Mouse (Mus musculus): ENCODE data around the gene Rnf157.
A peak's percentile ranks its signal among the peaks of the same experiment; 100 is the strongest.

The Rnf157 gene

GRCm38 (mm10) chr11:116337531-116337930 is 75.3 kb downstream of the Rnf157 start:
- no peak for DNase-seq (ENCODE audit: low spot score in 2 of 2)

DNA sequence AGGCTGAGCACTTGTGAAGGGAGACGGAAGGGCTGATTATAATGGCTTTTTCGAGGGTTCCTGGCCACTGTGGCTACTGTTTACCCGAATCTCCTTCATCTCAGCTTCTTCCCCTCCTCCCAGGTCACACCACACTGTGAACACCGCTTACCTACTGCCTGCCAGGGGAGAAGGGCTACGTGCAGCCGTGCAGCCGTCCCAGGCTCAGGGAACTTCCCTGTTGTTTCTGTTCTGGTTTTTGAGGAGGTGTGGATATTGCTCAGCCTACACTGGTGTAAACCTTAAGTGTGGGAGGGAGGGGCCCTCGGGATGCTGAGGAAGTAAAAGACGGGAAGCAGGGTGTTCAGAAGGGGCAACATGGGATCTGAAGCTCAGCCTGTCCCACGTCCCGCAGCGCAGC is 75.8 kb downstream of the Rnf157 start:
- DNase-seq (ENCODE audit: low spot score in 2 of 2): no peak

DNA sequence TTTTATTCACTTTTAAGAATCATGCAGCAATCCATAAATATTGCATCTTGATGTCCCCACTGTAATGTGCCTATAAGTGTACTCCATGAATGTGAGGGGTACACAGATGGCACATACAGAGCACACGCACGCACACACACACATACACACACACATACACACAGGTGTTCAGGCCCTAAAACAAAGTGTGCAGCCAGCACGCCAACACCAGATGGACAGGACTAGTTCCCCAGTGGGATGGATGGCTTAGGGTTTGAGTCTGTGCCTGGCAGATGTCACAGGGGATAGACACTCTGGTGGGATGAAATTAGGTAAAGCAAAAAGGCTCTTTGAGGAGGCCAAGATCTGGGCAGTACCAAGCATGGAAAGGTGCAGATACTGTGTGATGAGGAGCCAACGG is 76.4 kb downstream of the Rnf157 start:
- no peak for DNase-seq (ENCODE audit: low spot score in 2 of 2)

DNA sequence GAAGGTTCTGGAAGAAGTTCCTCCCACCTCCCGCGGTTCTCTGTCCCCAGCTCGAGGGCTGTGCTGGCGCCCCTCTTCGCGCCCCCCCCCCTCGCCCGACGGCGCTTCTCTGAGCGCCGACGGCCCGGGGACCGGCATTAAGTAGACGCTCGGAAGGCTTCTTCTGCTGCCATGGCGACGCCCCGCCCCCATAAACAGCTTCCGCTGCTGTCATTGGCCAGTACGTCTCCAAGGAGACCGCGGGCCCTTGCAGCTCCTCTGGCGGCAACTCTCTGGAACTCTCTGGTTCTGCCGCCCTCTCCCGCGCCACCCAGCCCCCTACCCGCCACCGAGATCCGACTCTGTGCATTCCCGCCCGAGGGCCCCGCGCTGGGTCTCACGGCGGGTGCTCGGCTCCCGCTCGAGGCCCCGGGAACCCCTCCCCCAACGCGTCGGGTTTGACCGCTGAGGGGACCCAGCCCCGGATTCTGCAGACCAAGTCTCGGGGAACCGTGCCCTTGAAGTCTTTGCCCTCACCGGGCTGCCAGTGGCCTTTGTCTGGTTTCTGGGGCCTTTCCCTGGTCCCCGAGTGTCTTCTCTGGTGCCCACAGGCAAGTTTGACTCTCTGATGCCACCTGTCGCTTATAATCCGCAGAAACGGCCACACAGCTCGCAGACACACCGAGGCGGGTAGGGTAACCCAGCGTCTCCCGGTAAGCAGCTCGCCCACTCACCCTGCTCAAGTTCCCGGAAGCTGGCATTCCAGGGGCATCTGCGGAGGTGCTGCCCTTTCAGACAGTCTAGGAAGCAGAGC is 77.4 kb downstream of the Rnf157 start, which contains the start of gene Foxj1:
Foxj1 (minus strand) TSS at position 156 of the 793 bp plus-strand sequence.
- peak; percentile 97 to 99 for DNase-seq (ENCODE audit: low spot score in 2 of 2)

GRCm38 (mm10) chr11:116334417-116334782 is 78.4 kb downstream of the Rnf157 start:
- DNase-seq (ENCODE audit: low spot score in 2 of 2): no peak

DNA sequence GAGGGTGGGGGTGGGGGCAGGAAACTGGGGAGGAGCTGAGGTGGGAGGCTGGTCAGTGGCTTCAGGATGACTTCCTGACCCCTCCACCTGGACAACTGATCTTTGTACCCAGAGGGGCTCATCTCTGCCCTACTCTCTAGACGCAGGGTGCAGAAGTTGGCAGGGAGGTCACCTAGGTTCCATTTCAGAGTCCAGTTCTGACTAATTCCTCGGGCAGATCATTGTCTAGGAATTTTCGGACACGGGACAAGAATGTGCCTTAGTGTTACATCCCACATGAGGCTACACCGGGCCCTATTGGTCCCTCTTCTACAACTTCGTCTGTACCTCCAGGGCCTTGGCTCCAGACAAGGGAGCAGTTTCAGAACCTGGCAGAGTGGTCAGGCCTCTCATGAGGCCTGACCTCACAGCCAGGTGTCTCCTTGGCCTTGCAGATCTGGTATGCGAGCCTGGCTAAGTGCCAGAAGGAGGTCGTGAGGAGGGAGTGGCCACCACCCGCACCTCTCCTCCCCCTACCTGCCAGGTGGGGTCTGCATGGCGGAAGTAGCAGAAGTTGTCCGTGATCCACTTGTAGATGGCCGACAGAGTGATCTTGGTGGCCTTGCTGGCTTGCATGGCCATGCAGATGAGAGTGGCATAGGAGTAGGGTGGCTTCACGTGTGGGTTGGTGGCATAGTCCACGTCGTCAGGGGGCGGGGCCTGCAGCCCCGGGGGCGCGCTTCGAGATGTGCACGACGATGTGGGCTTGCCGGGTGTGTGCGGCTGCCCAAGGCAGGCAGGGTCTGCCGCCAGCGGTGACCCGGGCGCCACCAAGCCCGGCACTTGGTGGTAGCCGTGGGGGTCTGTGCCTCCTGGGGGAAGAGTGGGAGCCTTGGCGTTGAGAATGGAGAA is 79.1 kb downstream of the Rnf157 start:
- no peak for DNase-seq (ENCODE audit: low spot score in 2 of 2)

- no peak for DNase-seq (ENCODE audit: low spot score in 2 of 2)
Observed at GRCm38 (mm10) chr11:116332983-116333270, 79.9 kb downstream of the Rnf157 start.

GRCm38 (mm10) chr11:116332232-116332982 is 80.4 kb downstream of the Rnf157 start:
- peak in 1 of 2 experiments; percentile 42 for DNase-seq (ENCODE audit: low spot score in 2 of 2)

DNA sequence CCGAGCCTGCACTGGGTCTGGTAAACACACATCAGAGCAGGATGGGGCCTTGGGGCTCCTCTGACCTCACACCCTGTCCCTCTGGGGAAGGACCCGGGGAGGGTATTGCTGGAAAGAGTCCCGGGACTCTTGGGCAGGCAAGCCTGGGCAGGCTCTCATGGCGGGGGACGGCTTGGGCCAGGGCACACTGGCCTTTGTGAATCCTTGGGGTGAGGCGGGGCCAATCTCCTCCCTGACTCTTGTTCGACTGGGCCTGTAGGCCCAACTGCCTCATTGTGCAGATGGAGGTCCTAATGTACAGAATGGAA is 82.7 kb downstream of the Rnf157 start:
- DNase-seq (ENCODE audit: low spot score in 2 of 2): no peak

DNA sequence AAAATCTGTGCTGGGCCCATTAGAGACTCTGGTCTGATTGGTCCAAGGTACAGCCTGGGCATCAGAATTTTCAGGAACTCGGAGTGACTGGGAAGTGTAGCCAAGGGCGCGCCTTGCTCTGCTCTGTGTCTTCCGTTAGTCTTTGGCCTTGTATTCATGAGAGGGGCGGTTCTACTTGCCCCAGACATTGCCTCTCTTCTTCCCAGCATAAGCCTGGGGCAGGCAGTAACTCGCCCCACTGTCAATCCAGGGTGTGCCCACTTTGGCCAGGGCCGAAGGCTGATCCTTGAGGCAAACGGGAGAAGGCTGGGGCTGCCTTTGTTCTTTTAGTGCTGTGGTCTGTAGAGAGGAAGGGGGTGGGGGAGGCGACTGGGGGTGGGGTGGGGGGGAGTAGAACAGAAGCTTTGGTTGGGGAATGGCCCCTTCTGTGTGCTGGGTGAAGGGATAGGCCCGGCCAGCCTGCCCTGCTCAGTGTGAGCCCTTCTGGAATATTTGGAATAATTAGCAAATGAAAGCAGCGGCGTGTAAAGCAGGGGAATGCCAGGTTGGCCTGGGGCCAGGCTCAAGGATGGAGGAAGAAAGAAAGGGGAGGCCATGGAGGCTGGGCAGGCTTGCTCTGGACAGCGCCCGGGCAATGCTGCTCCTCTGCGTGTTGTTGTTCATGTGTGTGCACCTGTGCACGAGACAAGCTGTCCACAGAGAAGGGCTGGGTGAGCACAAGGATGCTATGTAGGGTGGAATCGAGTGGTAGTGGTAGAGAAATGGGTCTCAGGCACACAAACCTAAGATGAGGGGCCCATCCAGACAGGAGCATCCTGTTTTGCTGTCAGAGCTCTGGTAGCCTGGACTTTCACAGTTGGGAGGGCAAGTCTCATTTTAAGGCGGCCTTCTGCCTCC is 83.3 kb downstream of the Rnf157 start:
- DNase-seq (ENCODE audit: low spot score in 2 of 2): peak in 1 of 2 experiments; percentile 76

DNA sequence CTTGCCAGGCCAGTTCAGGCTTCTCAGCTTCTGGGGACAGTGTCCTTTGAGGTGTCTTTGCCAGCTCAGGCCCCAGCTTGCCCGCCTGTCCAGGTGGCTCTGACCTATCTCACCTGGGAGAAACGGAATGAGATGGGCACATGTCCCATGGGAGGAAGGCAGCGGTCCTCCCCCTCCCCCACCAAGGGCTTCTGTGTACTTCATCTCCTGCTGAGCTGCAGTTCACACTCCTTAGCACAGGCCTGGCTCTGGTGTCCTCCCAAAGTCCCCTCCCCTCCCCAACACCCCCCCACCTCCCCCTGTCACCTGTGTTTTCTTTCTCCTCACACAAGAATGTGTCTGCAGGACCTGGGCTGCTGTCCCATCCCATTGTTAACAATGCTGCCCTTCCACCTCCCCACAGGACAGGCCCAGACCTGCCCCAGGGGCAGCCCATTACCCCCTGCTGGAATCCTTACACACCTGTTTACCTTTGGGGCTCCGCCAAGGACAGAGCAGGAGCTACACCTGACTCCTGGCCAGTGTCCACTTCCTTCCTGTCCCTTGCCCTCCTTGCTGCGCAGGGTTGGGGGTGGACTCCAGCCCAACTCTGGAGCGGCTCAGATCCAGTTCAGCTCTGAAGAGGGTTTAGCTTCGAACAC is 85.7 kb downstream of the Rnf157 start:
- no peak for DNase-seq (ENCODE audit: low spot score in 2 of 2)

- DNase-seq (ENCODE audit: low spot score in 2 of 2): peak; percentile 90 to 92
Observed at GRCm38 (mm10) chr11:116318719-116319659, 93.8 kb downstream of the Rnf157 start.

DNA sequence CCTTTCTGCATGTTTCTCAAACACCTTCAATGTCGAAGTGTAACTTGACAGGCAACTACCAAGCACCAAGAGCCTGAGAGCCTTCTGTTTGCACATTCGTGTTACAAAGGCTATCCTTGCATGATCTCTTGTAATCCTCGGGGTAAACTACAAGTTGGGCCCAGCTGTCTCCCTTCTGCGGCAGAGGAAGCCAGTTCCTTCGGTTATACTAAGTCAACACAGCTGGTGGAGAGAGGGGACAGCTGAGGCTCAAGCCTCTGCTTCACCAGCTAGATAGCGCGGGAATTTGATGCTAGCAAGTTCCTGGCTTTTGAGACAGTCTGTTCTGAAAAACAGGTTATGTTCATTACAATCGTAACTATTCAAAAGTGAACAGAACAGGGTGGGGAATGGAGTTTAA is 100.5 kb downstream of the Rnf157 start:
- no peak for DNase-seq (ENCODE audit: low spot score in 2 of 2)

- DNase-seq (ENCODE audit: low spot score in 2 of 2): no peak
Observed at GRCm38 (mm10) chr11:116311169-116311568, 101.7 kb downstream of the Rnf157 start.

DNA sequence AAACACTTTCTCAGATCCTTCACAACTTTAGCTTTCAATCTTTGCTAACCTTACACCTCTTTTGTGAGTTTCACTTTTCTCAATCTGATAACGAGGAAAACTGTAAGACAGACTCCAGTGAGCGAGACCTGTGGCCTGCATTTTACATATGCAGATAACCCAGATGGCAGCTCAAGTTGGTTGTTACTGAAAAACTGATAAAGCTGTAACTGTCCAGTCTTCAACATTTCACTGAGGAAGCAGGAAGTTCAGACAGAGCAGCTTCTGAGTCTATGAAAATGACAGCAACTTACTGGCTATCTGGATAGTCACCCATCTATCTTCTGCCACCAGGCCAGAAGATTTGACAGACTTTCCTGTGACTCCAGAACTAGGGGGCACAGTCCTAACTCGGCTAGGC is 103.2 kb downstream of the Rnf157 start:
- DNase-seq (ENCODE audit: low spot score in 2 of 2): no peak

GRCm38 (mm10) chr11:116307762-116308531 is 104.9 kb downstream of the Rnf157 start:
- no peak for DNase-seq (ENCODE audit: low spot score in 2 of 2)

DNA sequence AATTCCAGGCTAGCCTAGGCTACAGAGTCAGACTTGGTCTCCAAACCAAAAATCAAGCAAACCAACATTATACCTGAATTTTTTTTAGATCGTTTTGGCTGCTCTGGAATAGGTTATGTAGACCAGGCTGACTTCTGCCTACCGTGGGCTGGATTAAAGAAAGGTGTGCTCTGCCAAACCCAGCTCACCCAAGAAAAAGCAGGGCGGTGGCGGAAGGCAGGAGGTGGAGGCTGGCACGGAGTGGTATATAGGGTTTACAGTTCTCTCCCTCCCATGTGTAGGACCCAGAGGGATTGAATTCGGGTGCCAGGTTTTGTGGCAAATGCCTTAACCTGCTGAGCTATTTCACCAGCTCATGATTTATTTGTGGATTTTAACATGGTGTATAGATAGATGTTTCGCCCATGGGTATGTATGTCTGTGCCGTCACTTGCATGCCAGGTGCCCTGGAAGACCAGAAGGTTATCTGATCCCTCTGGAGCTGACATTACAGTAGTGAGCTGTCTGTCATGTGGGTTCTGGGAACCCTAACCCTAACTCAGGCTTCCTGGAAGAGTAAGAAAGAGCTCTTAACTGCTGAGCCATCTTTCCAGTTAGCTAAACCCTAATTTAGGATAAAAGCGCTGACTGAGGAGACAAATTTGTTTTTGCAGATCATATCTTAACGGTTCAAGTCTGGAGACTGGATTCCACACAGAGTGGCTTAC is 105.7 kb downstream of the Rnf157 start, which contains the start of gene Exoc7:
Exoc7 (minus strand) TSS at position 215 of the 707 bp plus-strand sequence.
- DNase-seq (ENCODE audit: low spot score in 2 of 2): no peak

Data from cerebellum, postnatal 4 days (tissue).